Mouse (Mus musculus): Measurements from ENCODE around the gene Vars2.
A peak's percentile ranks its signal among the peaks of the same experiment; 100 is the strongest.

The Vars2 gene

DNA sequence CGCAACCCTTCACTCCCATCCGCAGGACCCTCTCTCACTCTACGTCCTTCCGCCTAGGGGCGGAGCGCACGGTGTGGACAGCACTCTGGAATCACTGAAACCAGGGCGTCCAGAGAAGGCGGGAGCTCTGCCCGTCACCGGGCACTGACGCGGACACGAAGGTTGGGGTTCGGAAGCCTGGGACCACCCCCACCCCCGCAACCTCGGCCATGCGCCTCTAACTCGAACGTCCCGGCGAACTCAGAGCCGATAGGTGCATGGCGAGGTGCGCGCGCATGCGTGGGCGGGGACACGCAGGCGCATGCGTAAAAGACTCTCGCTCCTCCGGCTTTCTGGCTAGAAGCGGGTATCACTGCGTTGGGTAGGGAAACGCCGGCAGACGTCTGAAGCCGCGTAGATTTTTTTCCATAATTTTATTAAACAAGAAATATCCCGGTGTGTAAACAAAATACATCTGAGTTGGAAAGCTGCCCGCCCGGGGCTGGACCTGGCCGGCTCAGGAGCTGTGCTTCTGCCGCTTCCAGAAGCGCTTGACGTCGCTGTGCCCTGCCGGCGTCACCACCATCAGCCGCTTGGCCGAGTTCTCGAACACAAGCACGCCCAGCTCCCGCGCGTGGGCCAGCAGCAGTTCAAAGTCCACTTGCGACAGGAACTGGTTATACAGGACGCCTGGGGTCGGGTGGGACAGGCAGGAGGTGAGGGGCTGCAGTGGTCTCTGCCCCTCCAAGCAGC, at the start of gene Vars2:
Gene Vars2, minus strand, starts transcription at position 259 of the 732 bp plus-strand sequence.
- DNase-seq: peak; percentile 98

DNA sequence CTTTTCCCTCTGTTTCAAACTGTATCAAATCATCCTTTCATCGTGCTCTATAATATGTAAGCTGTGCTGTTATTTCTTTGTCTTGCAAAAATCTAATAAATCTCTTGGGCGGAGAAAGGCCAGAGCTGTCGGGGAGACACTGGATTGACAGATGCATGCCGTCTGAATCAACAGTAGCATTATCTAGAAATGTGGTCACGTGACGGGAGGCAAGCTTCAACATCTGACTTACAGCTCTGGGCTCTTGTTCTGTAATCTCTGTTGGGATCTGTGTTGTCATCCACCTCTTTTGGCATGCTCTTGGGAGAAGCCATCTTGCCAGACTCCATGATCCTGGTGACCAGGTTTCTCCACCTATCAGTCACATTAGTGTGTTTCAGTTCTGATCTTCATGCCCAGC, 49.7 kb upstream of the Vars2 start:
- DNase-seq: no peak

DNA sequence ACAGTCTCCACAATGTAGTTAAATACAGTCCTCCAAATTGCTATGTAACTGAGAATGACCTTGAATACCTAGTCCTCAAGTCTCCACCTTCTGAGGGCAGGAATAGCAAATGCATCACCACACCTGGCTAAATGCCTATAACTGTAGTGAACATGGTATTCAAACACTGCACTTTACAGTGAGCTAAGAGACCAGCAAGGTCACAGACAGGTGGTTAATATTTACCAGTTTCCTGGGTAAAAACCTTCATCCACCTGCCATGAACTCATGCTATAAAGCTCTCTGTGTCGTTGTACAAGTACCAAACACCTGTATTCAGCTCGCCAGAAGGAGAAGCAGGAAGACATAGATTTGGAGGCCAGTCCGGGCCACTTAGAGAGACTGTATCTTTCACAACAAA, 48.7 kb upstream of the Vars2 start:
- DNase-seq: no peak

DNA sequence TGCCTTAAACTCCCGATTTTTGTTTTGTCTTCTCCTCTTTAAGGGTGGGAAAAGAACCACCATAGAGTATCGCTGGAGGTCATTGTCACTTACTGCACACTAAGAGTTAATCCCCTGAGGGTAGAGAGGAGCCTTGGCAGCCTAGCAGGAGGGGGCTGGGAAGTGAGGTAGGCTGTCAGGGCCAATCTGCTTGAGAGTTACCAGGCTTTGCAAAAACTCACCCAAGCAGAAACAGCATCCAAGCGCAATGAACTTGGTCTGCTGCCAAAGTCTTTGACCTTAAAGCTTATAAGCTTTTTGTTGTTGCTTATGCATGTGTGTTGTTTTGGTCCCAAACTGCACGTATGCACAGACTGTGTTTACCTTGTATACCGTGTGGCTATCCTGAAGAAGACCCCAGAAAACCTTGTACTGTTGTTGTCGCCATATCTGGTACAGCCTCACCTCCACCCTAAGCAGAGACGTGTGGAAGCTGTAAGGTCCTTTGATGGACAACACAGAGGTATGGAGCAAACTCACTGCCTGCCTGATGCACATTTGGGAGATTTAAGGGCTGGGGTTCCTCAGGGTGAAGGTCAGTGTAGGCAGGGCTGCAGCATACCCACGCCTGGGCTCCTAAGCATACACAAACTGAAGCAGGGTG, 43.4 kb upstream of the Vars2 start:
- DNase-seq: peak; percentile 65 to 78

DNA sequence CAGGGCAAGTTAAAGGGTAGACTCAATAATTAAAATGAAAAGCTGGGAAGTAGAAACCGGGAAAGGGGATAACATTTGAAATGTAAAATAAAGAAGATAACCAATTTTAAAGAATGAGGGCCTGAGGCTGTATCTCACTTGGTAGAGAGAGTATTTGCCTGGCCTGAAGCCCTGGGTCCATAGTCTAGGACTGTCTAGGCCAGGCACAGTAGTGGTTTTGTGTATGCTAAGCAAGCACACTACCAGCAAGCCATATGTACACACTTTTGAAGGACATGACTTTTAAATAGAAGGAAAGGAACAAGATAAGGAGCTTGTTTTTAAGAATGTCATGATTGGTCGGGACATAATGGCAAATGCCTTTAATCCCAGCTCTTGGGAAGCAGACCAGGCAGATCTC, 41.2 kb upstream of the Vars2 start:
- DNase-seq: no peak

DNA sequence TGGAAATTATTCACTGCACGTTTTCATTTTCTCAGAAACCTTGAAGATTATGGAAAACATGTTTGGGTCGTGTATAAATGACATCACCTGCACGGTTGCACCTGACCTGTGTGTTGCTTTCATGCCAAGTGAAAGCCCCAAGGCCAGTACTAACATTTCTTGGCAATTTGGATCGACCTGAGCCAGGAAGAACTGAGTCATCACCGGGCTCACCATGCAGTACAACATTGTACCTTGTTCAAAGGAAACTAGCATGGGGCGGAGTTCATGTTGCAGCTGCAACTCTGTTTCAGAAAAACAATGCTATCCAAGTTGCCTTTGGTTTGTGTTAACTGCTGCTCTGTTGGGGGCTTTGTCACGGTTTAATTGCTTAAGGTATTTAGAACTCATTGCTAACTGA, 40.5 kb upstream of the Vars2 start:
- DNase-seq: peak in 1 of 2 experiments; percentile 24

DNA sequence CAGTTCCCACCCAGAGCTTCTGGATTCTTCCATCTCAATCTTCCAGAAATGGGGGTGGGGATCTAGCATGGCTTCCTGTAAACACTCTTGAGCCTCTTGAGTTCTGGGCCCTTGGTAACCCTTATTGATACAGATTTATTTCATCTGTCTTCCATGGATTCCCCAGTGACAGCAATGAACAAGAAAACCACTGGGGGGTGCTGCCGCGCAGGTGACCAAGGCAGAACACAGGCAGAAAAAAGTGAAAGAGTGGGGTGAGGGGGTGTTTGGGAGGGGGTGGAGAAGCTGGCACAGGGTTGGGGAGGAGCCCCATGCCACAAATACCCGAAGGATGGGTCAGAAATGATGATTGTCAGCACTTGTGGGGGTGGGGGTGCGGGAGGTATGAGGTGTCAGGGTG, 38.4 kb upstream of the Vars2 start:
- DNase-seq: peak; percentile 77 to 83

DNA sequence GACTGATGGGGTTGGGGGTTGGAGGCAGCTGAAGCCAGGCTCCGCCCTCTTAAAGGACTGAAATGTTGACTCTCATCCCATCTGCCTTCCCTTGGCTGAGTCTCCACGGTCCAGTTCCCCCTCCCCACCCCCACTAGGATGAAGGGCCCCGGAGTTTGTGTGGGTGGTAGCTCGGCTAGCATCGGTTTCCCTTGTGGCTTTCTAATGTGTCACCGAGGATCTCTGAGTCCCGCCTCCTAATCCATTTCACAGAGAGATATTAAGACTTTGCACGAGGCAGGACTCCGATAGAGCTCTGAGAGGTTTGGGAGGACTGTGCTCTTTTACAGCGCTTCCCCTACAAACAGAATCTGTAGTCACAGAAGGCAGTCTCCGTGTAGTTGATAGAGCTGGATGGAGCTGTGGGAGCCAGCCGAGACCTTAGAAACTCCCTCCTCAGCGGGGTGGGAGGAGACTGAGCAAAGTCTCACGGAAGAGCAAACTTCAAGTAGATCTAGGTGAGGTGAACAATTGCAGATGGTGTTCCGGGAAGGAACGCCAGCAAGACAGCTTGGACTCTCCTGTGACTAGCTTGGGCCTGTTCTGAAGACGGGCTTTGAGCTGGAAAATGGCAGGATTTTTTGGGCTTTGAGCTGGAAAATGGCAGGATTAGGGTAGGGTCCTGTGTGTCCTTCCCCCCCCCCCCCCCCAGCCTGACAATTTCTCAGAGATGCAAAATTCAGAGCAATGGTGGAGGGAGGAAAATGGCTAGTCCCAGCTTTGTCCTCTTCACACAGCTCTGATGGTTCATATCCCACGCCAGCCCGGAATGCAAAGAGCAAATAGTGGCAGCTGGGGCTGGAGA, 37.5 kb upstream of the Vars2 start, which contains the start of gene Ddr1:
Gene Ddr1, minus strand, starts transcription at position 1 of the 844 bp plus-strand sequence.
- peak; percentile 77 to 87 for DNase-seq

DNA sequence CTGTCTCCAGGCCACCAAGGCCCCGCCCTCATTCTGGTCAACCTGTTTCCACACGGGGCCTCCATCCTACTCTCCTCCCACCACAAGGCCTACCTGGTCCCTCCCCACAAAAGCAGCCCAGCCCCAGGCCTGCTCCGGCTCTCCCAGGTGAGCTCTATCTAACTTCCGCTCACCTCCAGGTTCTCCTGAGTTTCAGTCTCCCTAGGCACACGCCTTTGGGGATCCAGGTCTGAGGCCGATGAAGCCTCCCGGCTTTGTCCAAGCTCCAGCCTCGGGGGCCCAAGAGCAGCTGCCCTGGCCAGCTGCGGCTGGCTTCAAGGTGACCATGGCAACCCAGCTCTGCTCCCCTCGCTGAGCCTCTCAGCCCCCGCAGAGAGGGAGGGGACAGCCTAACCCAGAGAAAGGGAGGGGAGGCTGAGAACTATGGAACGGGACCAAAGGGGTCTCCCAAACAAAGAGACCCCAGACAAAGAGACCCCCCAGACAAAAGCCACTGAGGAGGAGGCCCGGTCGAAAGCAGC, 36.4 kb upstream of the Vars2 start:
- peak; percentile 68 to 78 for DNase-seq

DNA sequence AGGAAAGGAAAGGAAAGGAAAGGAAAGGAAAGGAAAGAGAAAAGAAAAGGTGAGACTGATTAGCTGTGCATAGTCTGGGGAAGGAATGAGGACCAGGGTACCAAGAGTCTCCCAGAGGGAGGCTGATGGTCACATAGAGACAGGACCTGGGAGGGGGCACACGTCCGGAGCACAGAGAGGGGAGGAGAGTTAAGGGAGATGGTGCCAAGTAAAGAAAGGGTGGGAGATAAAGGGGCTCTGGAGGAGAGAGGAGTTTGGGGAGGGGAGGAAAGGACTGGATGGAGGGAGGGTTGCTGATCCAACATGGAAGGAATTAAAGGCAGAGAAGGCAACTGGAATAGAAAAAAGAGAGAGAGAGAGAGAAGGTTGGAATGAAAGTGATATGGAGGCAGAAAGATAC, 35.7 kb upstream of the Vars2 start:
- DNase-seq: no peak

DNA sequence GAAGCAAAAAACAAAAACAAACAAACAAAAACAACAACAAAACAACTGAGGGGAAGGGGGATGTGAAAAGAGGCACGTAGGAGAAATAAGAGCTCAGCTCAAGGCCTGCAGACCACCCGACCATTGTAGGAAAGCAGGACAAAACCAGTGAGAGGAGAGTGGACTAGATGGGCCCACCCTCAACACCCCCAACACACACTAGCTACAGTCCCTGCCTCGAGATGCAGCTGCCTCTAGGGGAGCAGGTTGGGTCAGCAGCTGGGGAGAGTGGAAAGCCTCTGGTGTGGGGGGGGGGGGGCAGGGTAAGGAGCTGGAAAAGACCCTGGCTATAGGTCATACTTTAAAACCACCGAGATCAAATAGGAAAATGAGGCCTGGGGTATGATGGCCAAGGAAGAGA, 35.2 kb upstream of the Vars2 start:
- no peak for DNase-seq

DNA sequence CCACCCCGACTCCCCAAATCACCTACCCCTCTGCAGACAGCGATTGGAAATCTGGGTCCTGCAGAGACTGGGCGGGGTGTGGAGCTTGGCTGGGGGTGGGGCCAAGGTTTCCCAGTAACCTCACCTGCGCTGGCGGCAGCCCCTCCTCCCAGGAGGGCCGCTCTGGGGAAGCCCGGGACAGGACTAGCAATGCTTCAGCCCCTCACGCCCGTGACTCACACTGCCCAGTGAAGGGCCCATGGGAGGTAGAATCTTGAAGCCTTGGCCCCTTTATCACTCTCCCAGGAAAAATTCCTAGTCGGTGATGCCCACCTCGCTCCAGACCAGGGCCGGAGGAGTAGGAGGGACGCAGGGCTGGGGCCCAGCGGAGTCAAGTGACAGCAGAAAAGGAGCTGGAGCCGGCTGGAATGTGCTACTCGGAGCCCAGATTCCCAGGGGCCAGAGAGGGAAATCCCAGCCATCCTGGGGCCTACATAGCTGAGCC, 34.6 kb upstream of the Vars2 start:
- DNase-seq: peak; percentile 78 to 88

DNA sequence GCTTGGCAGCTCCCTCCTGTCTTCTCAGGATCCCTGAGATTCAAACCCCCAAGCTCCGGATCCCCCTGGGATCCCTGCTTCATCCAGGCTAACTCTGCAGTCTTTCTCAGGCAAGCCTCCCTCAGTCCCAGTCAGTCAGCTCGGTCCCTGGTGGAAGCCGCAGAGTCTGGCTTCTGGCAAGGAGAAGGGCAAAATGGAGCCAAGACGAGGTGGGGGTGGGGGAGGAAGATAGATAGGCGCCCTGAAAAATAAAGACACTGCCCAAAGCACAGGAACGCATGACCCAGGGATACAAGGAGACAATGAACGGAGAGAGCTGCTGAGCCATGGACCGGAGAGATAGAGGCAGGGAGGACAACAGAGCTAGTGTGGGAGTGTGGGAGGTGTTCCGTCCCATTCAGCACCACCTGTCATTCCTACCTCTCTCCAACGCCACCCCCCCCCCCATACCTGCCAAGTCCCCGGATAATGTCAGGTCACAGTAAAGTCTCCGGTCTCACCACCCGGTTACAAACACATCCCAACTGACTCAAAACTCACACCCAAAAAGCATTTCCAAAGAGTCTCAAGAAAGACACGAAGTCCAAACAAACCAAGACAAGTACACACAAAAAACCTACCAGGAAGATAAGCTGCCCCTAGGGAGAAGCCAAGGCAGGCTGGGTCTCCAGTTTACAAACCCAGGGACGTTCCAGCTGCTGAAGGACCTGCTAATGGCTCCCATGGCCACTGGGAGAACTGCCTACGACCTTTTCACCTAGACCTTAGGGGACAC, 34.0 kb upstream of the Vars2 start:
- peak; percentile 51 to 66 for DNase-seq

DNA sequence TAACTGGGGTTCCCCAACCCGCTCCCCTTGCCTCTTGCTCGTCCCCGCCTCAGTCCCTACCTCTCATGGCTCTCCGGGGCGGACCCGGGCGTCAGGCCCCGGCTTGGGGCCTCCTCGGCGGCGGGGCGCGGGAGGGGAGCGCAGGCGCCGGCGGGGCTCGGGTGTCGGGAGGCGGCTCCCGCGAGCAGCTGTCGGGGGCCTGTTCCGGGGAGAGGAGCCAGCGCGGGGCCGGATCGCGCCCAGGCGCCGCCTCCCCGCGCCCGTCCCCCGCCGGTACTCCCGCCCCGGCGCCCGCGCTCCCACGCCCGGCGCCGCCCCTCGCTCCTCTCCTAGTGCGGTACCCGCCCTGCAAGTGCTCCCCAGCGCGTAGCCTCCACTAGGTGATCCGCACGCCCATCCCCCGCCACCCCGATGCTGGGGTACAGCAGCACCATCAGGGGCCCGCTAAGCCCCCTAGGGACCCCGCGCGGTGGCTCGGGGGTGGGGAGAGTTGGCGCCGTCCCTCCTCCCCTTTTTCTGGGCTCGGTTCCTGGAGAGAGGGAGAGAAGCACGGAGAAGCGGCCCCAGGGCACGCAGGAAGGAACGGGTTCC, 33.1 kb upstream of the Vars2 start:
- DNase-seq: peak; percentile 86 to 91

DNA sequence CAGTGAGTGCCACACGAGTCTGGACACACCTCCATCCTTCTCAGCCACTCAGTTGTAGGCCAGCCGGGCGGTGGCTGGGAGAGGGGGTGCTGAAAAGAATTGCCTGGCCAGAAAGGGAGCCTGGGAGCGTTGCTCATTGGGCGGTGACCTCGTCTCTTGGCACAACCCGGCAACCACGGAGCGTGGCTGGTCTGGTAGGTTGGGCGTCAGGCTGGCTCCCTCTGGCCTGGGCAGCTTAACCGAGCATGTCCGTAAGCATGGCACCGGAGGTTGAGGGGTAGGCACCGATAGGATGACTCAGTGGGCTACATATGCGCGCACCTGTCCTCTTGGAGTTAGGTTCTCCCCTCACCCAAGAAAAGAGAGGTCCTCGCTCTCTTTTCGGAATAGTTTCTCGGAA, 32.5 kb upstream of the Vars2 start:
- DNase-seq: peak; percentile 84 to 92

DNA sequence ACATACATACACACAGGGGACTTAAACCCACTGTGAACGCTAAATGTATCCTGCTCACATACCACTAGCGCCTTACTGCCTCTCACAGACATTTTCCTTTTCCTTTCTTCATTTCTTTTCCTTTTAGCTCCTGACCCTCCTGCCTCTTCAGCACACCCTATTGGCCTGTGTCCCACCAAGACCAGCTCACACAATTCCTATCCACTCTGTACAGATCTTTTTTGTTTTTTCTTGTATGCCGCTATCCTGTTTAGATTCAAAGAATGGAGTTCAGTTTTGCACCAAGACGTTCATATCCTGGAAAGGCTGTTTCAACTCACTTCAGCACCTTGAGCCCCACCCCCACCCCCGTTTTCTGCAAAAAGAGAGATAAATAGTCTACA, 31.1 kb upstream of the Vars2 start:
- DNase-seq: no peak

DNA sequence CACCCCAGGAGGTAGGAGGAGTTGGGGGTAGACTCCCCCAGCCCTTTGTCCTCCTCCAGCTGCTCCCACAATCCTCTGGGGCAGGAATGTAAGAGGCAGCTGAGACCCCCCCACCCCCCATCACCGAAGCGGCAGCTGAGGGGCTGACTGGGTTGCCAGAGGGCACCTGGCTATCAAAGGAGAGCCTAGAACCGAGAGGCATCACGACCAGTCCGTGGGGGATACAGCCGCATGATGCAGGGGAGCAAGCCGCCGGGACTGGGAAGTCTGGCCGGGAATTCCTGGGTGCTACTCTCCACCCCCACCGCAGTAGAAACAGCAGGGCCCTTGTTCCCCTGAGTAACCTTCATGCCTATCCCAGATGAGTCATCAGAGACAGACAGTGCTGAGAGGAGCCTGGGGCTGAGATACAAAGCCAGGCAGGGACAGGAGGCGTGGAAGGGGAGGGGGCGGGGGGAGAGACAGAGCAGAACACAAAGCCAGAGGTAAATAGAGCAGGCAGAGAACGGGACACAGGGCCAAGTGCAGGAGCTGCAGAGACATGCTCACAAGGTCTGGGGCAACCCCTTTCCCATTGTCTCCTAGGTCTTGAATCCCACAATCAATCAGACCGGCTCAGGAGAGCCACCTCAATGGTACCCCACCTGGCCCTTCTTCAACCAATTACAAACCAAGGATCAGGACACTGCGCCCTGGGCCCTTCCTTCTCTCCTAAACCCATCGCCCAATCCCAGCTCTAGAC, 30.5 kb upstream of the Vars2 start:
- peak; percentile 54 to 69 for DNase-seq

DNA sequence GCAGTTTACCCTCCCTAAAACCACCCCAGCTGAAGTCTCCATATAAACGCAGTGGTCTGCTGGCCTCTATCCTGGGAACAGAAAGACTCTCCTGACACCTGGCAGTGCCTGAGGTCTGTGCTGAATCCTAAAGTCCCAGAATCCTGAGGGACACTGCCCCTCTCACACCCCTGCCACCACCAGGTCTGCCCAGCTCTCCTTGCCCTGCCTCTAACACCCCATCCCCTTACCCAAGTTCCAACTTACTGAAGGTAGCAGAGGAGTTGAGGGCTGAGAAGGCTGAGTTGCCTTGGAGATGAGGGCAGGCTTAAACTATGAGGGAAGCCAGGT, 30.0 kb upstream of the Vars2 start:
- DNase-seq: no peak

DNA sequence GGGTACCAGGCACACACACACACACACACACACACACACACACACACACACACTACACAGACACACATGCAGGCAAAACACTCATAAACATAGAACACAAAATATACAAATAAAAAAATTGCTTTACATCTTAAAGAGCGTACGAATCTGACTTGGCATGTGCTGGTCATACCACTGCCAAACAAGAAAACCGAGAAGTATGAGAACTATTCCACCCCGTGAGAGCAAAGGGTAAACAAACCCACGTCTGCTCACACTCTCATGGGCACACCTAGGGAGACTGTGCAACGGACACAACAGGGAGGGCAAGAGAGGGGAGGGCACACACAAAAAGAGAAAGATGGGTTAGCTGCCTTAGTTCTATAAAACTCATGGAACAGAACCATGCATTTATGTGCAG, 29.3 kb upstream of the Vars2 start:
- DNase-seq: no peak

DNA sequence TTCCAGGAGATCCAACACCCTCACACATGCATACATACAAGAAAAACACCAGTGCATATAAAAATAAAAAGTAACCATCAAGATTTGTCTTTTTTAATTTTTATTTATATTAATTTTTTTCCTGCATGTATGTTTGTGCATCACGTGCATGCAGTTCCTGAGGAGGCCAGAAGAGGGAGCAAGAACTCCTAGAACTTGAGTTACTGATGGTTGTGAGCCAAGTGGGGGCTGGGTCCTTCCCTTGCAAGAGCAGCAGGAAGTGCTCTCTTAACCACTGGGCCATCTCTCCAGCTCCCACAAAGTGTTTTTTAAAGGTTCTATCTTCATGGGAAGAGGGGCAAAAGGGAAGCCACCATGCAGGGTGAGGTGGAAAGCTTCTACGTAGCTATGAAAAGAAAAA, 27.9 kb upstream of the Vars2 start:
- peak; percentile 81 to 84 for DNase-seq

DNA sequence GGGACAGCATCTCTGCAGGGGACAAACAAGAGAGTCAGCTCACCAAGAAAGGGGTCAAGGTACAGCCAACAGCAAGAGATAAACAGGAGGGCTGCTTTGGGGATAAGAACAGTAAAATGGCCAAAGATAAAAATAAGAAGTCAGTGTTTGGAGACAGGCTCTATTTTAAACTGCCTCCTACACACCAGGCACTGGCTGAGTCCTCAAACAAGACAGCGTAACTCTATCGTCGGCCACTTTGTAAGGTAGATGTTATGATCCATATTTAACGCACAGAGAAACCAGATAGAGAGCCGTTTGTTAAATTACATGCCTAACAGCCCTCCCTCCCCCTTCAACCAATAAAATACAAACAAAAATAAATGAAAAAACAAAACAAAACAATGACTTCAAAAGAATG, 26.5 kb upstream of the Vars2 start:
- DNase-seq: no peak
